Mouse (Mus musculus): ENCODE results near the gene Hhat. TPM values are rescaled to one million over a fixed set of nuclear protein-coding genes. Genes with fewer than 3 reads are reported as not detected.
A peak's percentile ranks its signal among the peaks of the same experiment; 100 is the strongest.

The Hhat gene
- total RNA-seq, 2 experiments from 2014 or later: 1.6 to 3.3 TPM

DNA sequence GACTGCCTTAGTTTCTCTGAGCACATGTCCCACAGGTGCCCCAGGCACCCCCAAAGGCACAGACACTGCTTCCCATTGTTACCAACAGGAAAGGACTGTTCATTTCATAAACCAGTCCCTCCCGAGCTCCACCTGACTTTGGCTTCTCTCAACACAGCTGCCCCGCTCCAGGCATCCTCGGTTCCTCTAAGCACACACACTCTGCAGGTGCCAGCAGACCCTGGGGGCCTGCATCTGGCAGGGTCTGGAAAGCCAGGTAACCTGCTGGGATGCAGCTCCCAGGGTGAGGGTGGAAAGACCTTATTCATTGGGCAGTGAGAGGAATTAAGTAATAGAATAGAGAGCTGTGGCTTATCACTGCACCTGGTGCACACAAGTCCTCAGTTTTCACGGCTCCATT lies 107.4 kb downstream of the Hhat start:
- intact Hi-C loops (cut with DNase I): no loop called here
- no peak for DNase-seq (ENCODE audit: low spot score)

DNA sequence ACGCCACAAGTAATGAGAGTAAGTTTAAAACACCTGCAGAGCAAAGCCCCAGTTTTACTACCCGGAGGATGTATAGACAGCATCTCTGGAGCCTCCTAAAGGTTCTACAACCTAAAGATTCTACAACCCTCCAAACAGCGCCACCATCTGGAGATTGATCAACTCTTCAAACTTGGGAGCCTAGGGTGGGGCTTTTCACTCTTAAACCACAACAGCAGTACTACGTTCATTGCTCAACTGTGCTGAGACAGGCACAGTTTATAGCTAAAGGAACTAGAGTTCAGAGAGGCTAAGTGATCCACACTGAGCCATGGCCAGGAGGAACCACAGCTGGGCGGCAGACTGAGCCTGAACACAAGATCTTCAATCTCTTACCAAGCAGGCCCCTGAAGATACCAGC lies 107.9 kb downstream of the Hhat start:
- no peak for DNase-seq (ENCODE audit: low spot score)
- intact Hi-C loops (cut with DNase I): no loop called here

DNA sequence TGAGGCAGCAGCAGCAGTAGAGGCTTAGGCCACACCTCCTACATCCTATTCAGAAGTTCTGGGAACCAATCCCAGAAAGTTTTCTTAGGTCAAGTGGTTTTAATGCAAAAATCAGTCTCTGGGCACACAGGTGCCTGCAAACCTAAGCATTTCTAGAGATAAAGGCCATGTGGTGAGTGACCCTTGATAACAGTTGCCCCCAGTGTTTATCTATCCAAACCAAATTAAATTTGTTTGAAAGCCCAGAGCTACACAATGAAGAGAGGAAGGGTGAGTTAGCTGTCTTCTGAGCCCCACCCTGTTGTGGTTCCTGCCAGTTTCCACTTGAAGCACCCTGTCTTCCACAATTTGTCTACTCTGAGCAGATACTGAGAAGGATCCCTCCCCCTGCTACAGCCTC lies 109.4 kb downstream of the Hhat start:
- intact Hi-C loops (cut with DNase I): no loop called here
- DNase-seq (ENCODE audit: low spot score): no peak

DNA sequence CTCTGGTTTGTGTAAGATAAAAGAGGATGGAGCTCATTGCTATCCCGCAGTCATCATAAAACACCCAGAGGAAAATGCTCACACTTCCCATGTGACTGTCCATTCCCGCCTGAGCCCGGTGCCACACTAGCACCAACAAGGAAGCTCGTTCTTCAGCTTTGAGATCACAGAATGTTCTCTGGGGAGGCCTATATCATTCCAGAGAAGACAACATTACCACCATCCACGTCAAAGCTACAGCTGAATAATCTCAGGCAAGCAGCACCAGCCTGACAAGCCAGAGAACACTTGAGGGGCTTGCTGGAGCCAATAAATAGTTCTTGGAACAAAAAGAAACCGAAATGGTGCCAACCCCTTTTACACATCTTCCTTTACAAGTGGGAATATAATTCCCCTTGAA lies 113.6 kb downstream of the Hhat start:
- DNase-seq (ENCODE audit: low spot score): no peak
- intact Hi-C loops (cut with DNase I): no loop called here

DNA sequence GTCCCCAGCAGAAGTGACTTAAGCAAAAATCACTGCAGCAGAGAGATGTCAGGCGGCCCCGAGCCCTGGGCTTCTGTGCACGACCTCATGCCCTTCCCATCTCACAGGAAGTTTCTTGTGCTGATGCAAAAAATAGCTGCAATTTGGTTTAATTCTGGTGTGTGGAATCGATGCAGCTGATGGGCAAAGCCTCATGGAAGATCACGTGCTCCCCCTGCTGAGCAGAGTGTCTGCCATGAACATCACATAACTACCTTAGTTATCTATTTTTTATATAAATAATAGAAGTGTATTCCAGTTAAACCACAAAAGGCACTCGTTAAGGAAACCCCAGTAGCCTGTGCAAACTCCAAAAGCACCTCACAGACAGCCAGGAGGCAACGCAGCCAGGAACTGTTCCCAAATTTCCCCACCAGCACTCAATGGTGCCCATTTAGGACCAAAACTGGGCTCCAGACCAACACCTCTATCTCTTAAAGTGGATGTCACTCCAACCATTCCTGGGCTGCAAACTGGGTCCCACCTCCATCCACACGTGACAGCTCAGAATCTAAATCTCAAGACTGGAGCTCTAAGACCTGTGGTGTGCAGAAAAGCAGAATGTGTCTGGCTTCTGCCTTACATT lies 118.9 kb downstream of the Hhat start:
- DNase-seq (ENCODE audit: low spot score): peak; percentile 2
- intact Hi-C loops (cut with DNase I): no loop called here

DNA sequence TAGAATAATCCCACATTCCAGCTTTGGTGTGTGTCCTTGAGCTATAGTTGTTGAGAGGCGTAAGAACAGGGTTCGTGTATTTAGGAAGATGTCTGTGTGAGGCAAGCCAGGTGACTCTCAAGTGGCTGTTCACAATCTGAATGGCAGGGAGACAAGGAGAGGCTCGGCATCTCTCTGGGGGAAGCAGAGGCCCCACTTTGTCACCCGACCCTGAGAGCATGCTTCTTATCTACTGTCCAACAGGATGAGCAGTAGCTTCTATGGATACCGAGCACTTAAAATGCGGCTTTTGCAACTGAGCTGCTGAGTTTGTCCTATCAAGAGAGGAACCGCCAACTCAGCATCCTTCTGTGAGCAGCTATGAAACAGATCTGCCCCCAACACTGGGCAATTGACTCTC lies 120.4 kb downstream of the Hhat start:
- intact Hi-C loops (cut with DNase I): no loop called here

DNA sequence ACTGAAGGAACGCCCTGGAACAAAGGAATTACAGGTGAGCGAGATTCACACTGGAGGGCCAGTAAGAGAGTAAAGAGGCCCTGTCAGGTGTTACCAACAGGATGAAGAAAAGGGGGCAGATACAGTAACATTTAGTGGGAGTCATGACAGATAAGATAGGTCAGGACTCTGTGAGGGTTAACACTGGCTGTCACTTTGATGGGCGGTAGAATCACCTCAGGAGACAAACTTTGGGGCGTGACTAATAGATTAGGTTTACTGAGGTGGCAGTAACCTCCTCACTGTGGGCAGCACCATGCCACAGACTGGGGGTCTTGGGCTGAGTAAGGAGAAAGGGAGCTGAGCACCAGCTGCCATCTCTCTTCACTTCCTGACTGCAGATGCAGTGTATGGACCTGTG lies 121.0 kb downstream of the Hhat start:
- no peak for DNase-seq (ENCODE audit: low spot score)
- intact Hi-C loops (cut with DNase I): no loop called here

More for the DNA sequence above, 120.4 kb downstream of the Hhat start:
- no peak for DNase-seq (ENCODE audit: low spot score)

DNA sequence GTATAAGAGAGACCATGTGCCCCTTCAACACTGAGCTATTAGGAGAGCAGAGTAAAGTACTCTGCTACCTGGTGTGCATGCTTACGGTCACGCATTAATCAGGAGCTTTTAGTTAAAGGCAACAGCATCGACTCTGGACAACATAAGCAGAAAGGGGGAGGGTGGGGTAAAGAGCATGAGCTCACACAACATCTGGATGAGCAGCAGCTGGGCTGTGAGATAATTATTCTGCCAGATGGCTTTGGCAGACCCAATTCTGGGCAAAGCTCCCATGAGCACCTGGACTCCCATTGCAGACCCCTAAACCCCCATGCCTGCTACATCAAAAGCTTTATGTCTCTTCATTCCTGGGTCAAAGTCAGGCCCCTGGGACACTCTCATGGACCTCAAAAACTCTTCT lies 121.8 kb downstream of the Hhat start:
- intact Hi-C loops (cut with DNase I): no loop called here

DNA sequence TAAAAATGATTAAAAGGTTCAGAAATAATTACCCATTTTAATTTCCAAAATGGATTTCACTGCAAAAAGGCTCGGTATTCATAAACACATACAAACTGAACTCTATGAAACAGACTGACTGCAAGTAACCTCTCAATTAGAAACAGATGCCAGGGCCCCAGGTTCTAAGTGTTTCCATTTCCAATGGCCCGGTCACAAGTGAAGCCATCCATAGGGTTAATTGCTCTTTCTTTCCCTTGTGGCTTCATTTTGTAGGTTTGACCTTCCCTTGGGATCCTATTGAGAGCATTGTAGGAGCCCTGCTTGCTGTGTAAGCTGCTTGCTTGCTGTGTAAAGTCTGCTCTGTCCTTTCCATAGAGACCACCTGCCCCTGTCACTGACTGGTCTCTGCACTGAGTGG lies 123.7 kb downstream of the Hhat start:
- intact Hi-C loops (cut with DNase I): no loop called here
- no peak for DNase-seq (ENCODE audit: low spot score)

More for the DNA sequence above, 121.8 kb downstream of the Hhat start:
- DNase-seq (ENCODE audit: low spot score): no peak

DNA sequence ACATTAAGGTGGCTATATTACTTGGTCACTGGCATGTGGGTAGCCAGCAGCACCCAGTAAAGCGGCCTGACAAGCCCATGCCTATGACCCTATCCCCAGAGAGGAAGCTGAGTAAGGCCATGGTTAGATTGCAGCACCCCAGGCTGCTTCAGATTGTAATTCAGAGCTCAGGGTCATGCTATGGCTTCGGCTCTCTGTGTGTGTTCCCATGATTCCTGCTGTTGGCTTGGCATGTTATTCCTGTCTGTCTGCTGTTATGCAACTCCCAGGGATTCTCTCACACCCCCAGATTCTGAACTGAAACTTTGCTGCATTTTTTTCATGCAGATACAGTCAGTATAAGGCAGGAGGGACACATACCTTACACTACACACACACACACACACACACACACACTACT lies 128.9 kb downstream of the Hhat start:
- intact Hi-C loops (cut with DNase I): no loop called here
- DNase-seq (ENCODE audit: low spot score): no peak

DNA sequence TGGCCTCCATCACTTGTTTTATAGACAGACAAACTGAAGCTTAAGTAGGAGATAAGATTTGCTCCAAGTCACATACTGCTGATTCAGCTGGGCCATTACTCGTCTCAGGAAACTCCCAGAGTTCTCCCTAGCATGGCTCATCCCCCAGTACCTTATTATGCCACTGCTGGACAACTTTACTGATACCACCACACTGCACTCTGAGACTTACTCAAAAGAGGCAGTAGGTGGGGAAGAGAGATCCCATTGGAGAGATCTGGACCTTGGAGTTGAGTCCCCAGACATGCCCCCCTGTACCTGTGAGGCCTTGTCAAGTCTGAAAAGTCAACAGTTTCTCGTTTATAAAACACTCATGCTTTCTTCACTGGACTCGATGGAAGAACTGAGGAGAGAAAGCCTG lies 131.8 kb downstream of the Hhat start:
- intact Hi-C loops (cut with DNase I): no loop called here
- no peak for DNase-seq (ENCODE audit: low spot score)

DNA sequence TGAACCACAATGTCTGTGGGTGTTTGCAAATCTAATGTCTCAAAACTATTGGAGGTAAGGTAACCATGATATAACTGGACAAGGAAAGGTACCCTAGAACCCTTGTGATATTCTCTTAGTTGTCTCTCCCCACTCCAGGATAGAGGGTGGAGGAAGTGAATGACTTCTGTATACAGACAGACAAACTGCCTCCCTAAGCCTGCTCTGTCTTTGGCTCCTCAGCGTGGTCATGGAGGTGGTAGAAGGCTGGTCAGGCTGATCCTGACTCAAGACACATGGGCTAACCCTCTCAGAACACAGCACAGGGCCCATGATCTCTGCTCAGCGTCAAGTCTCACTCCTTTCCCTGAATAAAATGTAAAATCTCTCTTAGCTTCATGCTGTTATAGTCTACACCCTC lies 149.2 kb downstream of the Hhat start:
- intact Hi-C loops (cut with DNase I): no loop called here
- no peak for DNase-seq (ENCODE audit: low spot score)

DNA sequence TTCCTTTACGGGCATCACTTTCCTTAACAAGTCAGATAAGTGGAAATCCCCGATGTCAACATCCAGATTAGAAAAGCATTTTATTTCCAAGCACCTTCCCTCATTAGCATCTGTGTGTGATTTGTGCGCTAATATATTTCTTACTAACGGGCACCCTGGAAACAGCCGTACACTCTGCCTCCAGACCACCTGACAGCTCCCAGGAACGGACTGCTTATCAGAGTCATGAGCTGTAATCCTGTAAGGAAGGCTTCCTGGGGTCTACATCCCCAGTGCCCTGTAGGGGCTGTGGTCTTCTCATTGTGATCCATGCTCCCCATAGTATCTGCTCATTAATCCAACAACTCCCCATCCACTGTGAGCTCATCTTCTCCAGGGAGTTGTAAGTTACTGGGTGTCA lies 157.8 kb downstream of the Hhat start:
- no peak for DNase-seq (ENCODE audit: low spot score)
- intact Hi-C loops (cut with DNase I): no loop called here

DNA sequence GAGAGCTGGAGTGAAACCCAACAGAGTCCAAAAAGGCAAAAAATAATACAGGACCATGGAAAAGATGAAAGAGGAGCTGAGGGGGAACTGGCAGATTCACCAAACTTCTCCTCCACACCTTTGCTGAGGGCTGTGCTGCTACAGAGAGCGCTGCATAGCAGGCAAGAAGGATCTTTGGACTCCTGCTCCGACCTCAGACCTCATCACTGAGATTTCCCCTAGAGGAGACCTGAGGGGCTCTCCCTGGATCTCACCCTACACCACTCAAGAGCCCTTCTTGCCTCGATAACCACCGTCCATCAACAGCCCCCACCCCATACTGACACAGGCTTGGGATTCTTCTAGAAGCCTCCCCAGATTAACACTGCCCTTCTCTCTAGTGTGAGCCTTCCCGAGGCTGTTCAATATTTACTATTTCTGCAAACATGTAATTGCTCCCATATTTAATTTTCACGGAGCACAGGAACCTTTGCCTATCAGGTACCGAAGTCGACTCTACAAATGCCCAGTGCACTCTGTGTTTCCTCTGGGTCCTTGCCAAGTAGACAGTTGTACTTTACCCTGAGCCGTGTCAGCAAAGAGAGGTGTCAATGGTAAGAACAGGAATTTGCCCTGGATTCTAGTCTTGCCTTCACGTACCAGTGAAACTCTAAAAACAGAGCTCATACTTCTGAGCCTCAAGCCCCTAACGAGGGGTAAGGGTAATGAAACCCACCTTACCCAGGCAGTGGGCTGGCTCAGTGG lies 158.9 kb downstream of the Hhat start:
- DNase-seq (ENCODE audit: low spot score): no peak
- intact Hi-C loops (cut with DNase I): no loop called here

DNA sequence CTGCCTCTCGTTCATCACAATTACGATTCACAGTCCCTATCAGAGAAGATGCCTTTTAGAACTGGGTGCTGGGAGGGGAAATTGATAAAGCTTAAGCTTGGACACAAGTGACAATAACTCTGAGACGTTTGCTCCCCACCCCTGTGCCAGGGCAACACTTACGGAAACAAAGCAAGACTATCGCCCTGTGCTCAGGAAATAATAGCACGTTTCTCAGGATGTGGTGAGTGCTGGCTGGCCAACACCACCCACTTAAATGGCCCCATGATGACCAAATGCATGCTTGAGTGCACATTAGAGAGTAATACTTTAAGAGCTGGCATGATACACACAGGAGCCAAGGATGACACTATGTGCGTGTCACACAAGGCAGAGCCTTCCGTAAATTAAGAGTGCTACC lies 164.1 kb downstream of the Hhat start:
- no peak for DNase-seq (ENCODE audit: low spot score)
- intact Hi-C loops (cut with DNase I): no loop called here

DNA sequence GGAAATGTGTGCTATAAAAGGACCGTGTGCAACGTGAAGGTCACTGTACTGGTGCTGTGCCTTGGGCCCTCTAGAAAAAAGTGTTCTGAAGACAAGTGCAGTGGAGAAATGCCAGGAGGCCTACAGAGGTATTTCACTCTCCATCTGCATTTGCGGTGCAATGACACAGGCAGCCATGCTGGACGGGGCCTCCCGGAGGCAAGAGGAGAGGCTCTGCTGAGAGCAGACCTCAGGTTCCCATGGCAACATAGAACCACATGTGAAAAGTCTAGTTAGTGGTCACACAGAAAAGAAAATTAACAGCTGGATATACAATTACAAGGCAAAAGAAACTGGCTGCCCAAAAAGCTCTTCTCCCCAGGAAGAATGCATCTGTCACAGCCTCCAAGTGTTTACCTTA lies 166.6 kb downstream of the Hhat start:
- DNase-seq (ENCODE audit: low spot score): no peak
- intact Hi-C loops (cut with DNase I): no loop called here

DNA sequence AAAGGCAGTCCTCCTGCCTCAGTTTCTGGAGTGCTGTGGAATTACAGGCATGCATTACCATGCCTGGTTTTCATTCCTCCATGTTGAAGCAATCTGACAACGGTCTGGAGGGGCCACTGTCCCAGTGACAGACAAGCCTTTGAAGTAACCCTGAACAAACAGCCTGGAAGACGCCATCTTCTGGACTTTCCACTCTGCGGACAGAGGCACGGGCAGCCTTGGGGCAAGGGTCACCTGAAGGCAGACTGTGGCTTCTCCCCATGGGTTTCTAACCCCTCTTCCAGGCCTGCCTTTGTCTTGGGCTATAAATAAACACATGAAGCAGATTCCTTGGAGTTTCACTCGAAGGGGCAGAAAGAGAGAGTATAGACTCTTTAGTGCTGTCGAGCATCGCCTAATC lies 167.5 kb downstream of the Hhat start:
- intact Hi-C loops (cut with DNase I): no loop called here
- DNase-seq (ENCODE audit: low spot score): no peak

DNA sequence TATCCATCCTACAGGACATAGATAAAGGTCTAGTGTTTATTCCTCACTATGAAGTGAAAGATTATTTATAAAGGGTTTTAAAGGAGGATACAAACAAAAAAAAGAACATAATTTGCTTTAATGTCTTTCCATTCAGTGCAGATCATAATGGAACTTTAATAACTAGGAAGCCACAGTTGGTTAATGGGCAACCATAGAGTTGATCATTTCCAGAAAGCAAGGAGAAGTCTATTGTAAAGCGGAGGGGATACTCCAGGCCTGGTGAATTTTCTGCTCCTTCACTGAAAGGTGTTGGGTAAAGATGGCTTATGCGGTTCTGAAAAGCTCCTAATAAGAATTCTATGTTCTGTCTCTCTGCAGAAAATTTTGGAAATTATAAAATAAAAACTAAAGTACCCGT lies 169.8 kb downstream of the Hhat start:
- intact Hi-C loops (cut with DNase I): no loop called here
- no peak for DNase-seq (ENCODE audit: low spot score)

DNA sequence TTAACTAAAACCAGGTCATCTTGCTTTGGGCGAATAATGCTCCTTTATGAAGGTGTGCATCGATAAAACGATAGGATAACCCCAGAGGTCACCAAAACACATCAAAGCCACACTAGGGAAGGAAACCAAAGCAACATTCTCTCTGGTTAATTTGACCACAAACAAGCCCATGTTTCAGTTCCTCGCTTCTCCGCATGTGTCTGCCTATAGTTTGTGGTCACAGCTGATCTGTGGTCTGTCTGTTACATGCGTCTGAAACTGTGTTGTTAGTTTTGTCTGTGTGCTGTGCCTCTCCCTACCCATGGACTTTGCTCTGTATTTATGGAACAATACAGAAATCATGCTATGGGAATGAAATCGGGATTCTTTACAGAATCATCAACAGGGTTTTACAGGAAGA lies 171.3 kb downstream of the Hhat start:
- no peak for DNase-seq (ENCODE audit: low spot score)
- intact Hi-C loops (cut with DNase I): loop anchor here (2.0 kb wide), 1 partner anchor 113 kb away; no protein-coding TSS in a partner anchor

DNA sequence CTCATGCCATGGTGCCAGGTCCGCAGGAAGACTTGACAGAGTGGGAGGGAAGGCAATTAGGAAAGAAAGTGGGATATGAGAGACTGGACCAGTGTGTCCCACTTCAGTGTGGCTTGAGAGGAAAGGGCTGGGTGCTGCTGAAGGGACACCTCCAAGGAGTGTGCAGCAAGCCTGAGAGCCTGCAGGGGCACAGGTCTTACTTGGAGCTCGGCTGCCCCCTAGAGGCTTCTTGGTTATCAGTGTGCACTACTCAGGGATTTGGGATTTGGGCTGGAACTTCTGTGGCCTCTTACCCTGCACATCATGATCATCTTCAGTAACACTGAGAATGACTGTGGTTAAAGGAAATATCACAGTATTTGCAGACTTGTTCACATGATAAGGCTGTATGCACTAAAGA lies 172.6 kb downstream of the Hhat start:
- intact Hi-C loops (cut with DNase I): loop anchor here (1.0 to 2.0 kb wide), 2 partner anchors 114 to 409 kb away; no protein-coding TSS in a partner anchor

DNA sequence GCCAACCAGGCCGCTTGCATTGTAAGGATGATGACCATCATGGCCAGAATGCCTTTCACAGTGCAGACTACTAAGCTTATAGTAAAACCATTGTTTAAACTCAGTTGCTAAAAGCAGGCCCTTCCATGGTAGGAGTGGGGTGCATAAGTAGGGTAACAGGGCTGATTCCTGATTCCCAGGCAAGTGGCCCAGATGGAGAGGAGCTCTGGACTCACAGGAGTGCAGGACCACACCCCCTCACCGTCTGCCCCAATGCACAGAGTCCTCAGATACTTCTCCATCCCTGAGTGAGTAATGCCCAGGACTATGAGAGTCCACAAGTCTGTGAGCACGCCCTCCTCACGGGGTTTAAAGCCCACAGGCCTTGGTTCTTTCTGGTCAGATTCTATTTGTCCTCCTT lies 175.6 kb downstream of the Hhat start:
- intact Hi-C loops (cut with DNase I): no loop called here
- DNase-seq (ENCODE audit: low spot score): no peak

More for the DNA sequence above, 172.6 kb downstream of the Hhat start:
- DNase-seq (ENCODE audit: low spot score): peak; percentile 12

DNA sequence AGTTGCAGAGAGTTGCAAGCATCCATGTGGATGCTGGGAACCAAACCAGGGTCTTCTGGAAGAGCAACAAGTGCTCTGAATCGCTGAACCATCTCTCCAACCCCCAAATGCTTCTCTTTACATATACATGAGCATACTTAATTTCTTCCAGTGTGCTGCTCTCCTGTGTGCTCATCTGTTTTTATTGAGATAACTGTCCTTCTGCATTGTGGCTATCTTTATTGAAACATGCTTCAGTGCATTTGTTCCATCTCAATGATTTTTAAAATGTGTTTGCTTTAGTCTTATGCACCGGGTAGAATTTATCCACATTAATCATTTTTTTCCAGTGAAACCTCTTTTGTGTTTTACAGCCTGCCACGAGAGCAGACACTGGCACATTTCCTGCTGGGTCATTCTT lies 177.5 kb downstream of the Hhat start:
- intact Hi-C loops (cut with DNase I): no loop called here

More for the DNA sequence above, 177.5 kb downstream of the Hhat start:
- no peak for DNase-seq (ENCODE audit: low spot score)

All from heart, postnatal 25 days (tissue).